ENCODE assay signal across 10 mouse cellular contexts in genomic region chr10:126971363-126972050, GRCm38 (mm10). TPM values are rescaled to one million over a fixed set of nuclear protein-coding genes. Genes with fewer than 3 reads are reported as not detected.
DNase-seq lines count a peak whose midpoint lies in the region; ATAC-seq and TF ChIP-seq lines count a peak whose summit lies in the region.
"Had no signal": no experiment of that assay in that cellular context is flagged by ENCODE, and none has a peak within 500 bp of the region (broad histone marks: within the 10 kb centered on the region; RNA-seq: fewer than 3 reads in every experiment).

No protein-coding gene starts in this region.

- ATAC-seq in kidney, postnatal 0 days (replicated peaks; ENCODE audit: low FRiP score, low read depth): peak; percentile 38; the same call in 1 of the 2 replicates
- peak; percentile 19; the same call in 1 of the 2 replicates for ATAC-seq in embryonic facial prominence, embryonic 14.5 days (ENCODE audit: low read depth)
- ATAC-seq in midbrain, embryonic 15.5 days (replicated peaks): 0 out of 2 replicates have a peak, but pooled peaks have one; percentile 20

- peaks cover 20% of the 10 kb centered on the region for H3K4me1 ChIP-seq in kidney, postnatal 0 days (replicated peaks; ENCODE audit: insufficient read depth, low read length)
- H3K4me1 ChIP-seq in embryonic facial prominence, embryonic 14.5 days (ENCODE audit: control insufficient read depth, insufficient read depth, low read length): peaks cover 18% of the 10 kb centered on the region
- H3K4me1 ChIP-seq in midbrain, embryonic 15.5 days: peaks cover 10% of the 10 kb centered on the region

- 0 out of 2 replicates have a peak overlapping the region, but pooled peaks have one; percentile 6 for H3K4me2 ChIP-seq in kidney, postnatal 0 days (ENCODE audit: low read length)
- peak overlapping the region; percentile 32 for H3K4me2 ChIP-seq in embryonic facial prominence, embryonic 14.5 days (ENCODE audit: low read depth, low read length)
- H3K4me2 ChIP-seq in midbrain, embryonic 15.5 days: peak overlapping the region; percentile 3; the same call in 1 of the 2 replicates

- no peak for TF ChIP-seq CTCF in kidney, postnatal 0 days (IDR thresholded peaks at IDR 0.05; ENCODE audit: low read depth)

- no peak overlapping the region for H3K9ac ChIP-seq in kidney, postnatal 0 days (ENCODE audit: low read depth, low read length)
- H3K9ac ChIP-seq in embryonic facial prominence, embryonic 14.5 days (ENCODE audit: low read depth, low read length): 0 out of 2 replicates have a peak overlapping the region, but pooled peaks have one; percentile 21
- H3K9ac ChIP-seq in midbrain, embryonic 15.5 days: no peak overlapping the region

- peak overlapping the region; percentile 80 for H3K27ac ChIP-seq in kidney, postnatal 0 days
- H3K27ac ChIP-seq in embryonic facial prominence, embryonic 14.5 days (replicated peaks; ENCODE audit: low read depth, low read length): peak overlapping the region; percentile 77
- H3K27ac ChIP-seq in midbrain, embryonic 15.5 days: no peak overlapping the region

- WGBS in kidney, postnatal 0 days: 9% methylated on average over 12 of the region's 12 CpGs
- WGBS in embryonic facial prominence, embryonic 14.5 days: 13% methylated on average over 12 of the region's 12 CpGs
- WGBS in midbrain, embryonic 15.5 days: 12% methylated on average over 12 of the region's 12 CpGs

- no peak overlapping the region for H3K4me3 ChIP-seq in kidney, postnatal 0 days (replicated peaks; ENCODE audit: low read depth, low read length)
- H3K4me3 ChIP-seq in embryonic facial prominence, embryonic 14.5 days (ENCODE audit: low read depth, low read length): no peak overlapping the region
- H3K4me3 ChIP-seq in midbrain, embryonic 15.5 days: no peak overlapping the region

- H3K27me3 ChIP-seq in kidney, postnatal 0 days (ENCODE audit: insufficient read depth, low read length): no peaks in the 10 kb centered on the region
- H3K27me3 ChIP-seq in embryonic facial prominence, embryonic 14.5 days (replicated peaks; ENCODE audit: control insufficient read depth, insufficient read depth, low read length): no peaks in the 10 kb centered on the region
- 0 out of 2 replicates have a peak, but pooled peaks cover 3% of the 10 kb centered on the region for H3K27me3 ChIP-seq in midbrain, embryonic 15.5 days (replicated peaks)

- H3K9me3 ChIP-seq in kidney, postnatal 0 days (replicated peaks; ENCODE audit: low read length): no peaks in the 10 kb centered on the region
- no peaks in the 10 kb centered on the region for H3K9me3 ChIP-seq in embryonic facial prominence, embryonic 14.5 days (ENCODE audit: control insufficient read depth, low read length)
- no peaks in the 10 kb centered on the region for H3K9me3 ChIP-seq in midbrain, embryonic 15.5 days

- no peaks in the 10 kb centered on the region for H3K36me3 ChIP-seq in kidney, postnatal 0 days (ENCODE audit: insufficient read depth, low read length)
- no peaks in the 10 kb centered on the region for H3K36me3 ChIP-seq in embryonic facial prominence, embryonic 14.5 days (ENCODE audit: control insufficient read depth, insufficient read depth, low read length)
- no peaks in the 10 kb centered on the region for H3K36me3 ChIP-seq in midbrain, embryonic 15.5 days (replicated peaks)

- DNase-seq in kidney, postnatal 0 days (ENCODE audit: low spot score): no peak
- DNase-seq in kidney, adult 18-20 months: no peak
- no peak for DNase-seq in embryonic facial prominence, embryonic 14.5 days (ENCODE audit: low spot score)
- DNase-seq in hindlimb bud, embryonic 11.5 days (ENCODE audit: extremely low spot score, low read depth, low spot score): peak; percentile 42
- DNase-seq in cerebellum, postnatal 10 days: no peak
- DNase-seq in cerebellum, postnatal 4 days (ENCODE audit: low spot score in 2 of 2): no peak
- DNase-seq in right cerebral cortex, adult 18-20 months: no peak
- DNase-seq: cerebellum, adult 8-10 months; right cerebral cortex, postnatal 25 days had no signal

RNA-seq across cellular contexts. Expression of gene Ctdsp2, which starts 7.0 kb away (rescaled TPM):
- polyA plus RNA-seq in kidney, postnatal 0 days (2015; fragmentation: Nextera tagmentation; extraction: Ambion mirVana): 62.4 and 68.5 TPM in 2 replicates
- 109 and 116 TPM in 2 replicates for polyA plus RNA-seq in embryonic facial prominence, embryonic 14.5 days (2014; fragmentation: Nextera tagmentation; extraction: Ambion mirVana)
- polyA plus RNA-seq in midbrain, embryonic 15.5 days (2015; fragmentation: Nextera tagmentation; extraction: Ambion mirVana): 16.5 and 18.6 TPM in 2 replicates

RNA-seq across cellular contexts. Expression of gene Avil, which starts 29.0 kb away (rescaled TPM):
- polyA plus RNA-seq in kidney, postnatal 0 days (2015; fragmentation: Nextera tagmentation; extraction: Ambion mirVana): 0.07 and 0.10 TPM in 2 replicates
- 7.8 and 9.0 TPM in 2 replicates for polyA plus RNA-seq in embryonic facial prominence, embryonic 14.5 days (2014; fragmentation: Nextera tagmentation; extraction: Ambion mirVana)
- 2.2 and 3.2 TPM in 2 replicates for polyA plus RNA-seq in midbrain, embryonic 15.5 days (2015; fragmentation: Nextera tagmentation; extraction: Ambion mirVana)

RNA-seq across cellular contexts. Expression of gene Tsfm, which starts 59.1 kb away (rescaled TPM):
- 97.3 and 109 TPM in 2 replicates for polyA plus RNA-seq in kidney, postnatal 0 days (2015; fragmentation: Nextera tagmentation; extraction: Ambion mirVana)
- polyA plus RNA-seq in embryonic facial prominence, embryonic 14.5 days (2014; fragmentation: Nextera tagmentation; extraction: Ambion mirVana): 61.0 and 61.3 TPM in 2 replicates
- polyA plus RNA-seq in midbrain, embryonic 15.5 days (2015; fragmentation: Nextera tagmentation; extraction: Ambion mirVana): 57.3 and 62.7 TPM in 2 replicates
